Mouse (Mus musculus): ENCODE data around the gene Csnk2b.

DNA sequence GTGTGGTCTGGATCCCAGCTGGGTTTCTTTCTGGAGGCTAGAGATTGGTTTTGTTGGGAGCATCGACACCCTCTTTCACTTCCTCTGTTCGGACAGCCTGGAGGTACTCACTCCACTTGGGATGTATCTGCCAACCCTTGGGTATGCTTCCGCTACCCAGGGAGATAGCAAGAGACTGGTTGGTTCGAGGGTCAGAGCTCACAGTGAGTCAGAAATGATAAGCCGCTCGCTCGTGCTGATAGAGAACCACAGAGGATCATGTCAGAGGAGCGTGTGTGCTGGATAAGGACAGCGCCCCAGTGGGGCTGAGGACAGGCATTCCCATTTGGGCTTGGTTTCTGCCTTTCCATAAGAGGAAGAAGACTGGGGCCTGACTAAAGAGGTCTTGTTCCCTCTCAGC, 42.1 kb downstream of the Csnk2b start:
- peak; percentile 8; the same call in 1 of the 2 replicates for TF ChIP-seq CTCF (IDR thresholded peaks at IDR 0.05)
- no peak for TF ChIP-seq POLR2A (IDR thresholded peaks at IDR 0.05; ENCODE audit: insufficient read depth, low read depth, low read length)
- TF ChIP-seq EP300 (IDR thresholded peaks at IDR 0.05; ENCODE audit: insufficient read depth, low read depth, low read length) = no peak
